Mouse (Mus musculus) ES-E14 (cell line): ENCODE data around the gene Rcan2. TPM values are rescaled to one million over a fixed set of nuclear protein-coding genes. Genes with fewer than 3 reads are reported as not detected.
A peak's percentile ranks its signal among the peaks of the same experiment; 100 is the strongest.

Source experiments
- DNase-seq: peaks from one replicate; pipeline ENCODE4 v3.0.0-alpha.2; 2013; ENCODE audit warnings: low read depth, low spot score
- H3K27ac ChIP-seq: 2 replicates; pipeline ENCODE4 v1.5.1; 2012; ENCODE audit warnings: low read depth, mild to moderate bottlenecking, low read length, moderate library complexity, mixed read lengths; ENCODE audit not compliant: poor library complexity, insufficient read depth, severe bottlenecking
- H3K36me3 ChIP-seq: 2 replicates; pipeline ENCODE4 v1.6.1; 2012; ENCODE audit warnings: mild to moderate bottlenecking, low read length, moderate library complexity, mixed read lengths; ENCODE audit not compliant: control insufficient read depth, poor library complexity, insufficient read depth, severe bottlenecking
- H3K4me1 ChIP-seq, 2 experiments: fragments of 150-350 bp in 1 of 2; sonication (generic) in 1 of 2; 2 replicates each; pipeline ENCODE4 v1.6.1; 2012; ENCODE audit warnings: low read length in 2 of 2, mild to moderate bottlenecking in 1 of 2, mixed read lengths in 1 of 2; ENCODE audit not compliant: control insufficient read depth in 2 of 2, insufficient read depth in 2 of 2, poor library complexity in 1 of 2
- H3K4me3 ChIP-seq, 2 experiments: fragments of 150-350 bp in 1 of 2; sonication (generic) in 1 of 2; 2 replicates each; pipeline ENCODE4 v1.5.1; 2012; ENCODE audit warnings: low read length in 2 of 2, low read depth in 1 of 2, mild to moderate bottlenecking in 1 of 2, mixed read lengths in 1 of 2; ENCODE audit not compliant: insufficient read depth in 1 of 2, poor library complexity in 1 of 2, severe bottlenecking in 1 of 2
- H3K9ac ChIP-seq: 2 replicates; pipeline ENCODE4 v1.6.1; 2012; ENCODE audit warnings: low read depth, mild to moderate bottlenecking, low read length, mixed read lengths; ENCODE audit not compliant: poor library complexity, insufficient read depth, severe bottlenecking
- H3K9me3 ChIP-seq: fragments of 150-350 bp; sonication (generic); 2 replicates; pipeline ENCODE4 v1.6.1; 2012; ENCODE audit warnings: low read depth, mild to moderate bottlenecking, low read length; ENCODE audit not compliant: control insufficient read depth, insufficient read depth
- CHD2 ChIP-seq: IDR thresholded peaks from 2 replicates; pipeline ENCODE4 v1.6.1; 2014; ENCODE audit warnings: mild to moderate bottlenecking, low read depth, low read length, inconsistent platforms
- HCFC1 ChIP-seq: IDR thresholded peaks from 2 replicates; pipeline ENCODE4 v1.6.1; 2012; ENCODE audit warnings: low read length, inconsistent platforms, borderline replicate concordance; ENCODE audit not compliant: insufficient read depth
- MAFK ChIP-seq: IDR thresholded peaks from 2 replicates; pipeline ENCODE4 v1.6.1; 2014; ENCODE audit warnings: mild to moderate bottlenecking, low read depth, low read length, inconsistent platforms; ENCODE audit not compliant: insufficient read depth
- ZC3H11A ChIP-seq: IDR thresholded peaks from 2 replicates; pipeline ENCODE4 v1.6.1; 2012; ENCODE audit warnings: low read depth, mild to moderate bottlenecking, inconsistent platforms, low read length, borderline replicate concordance
- ZNF384 ChIP-seq: IDR thresholded peaks from 2 replicates; pipeline ENCODE4 v1.6.1; 2012; ENCODE audit warnings: low read depth, low read length, inconsistent platforms
- in situ Hi-C, 2 experiments: fragments of 600-800 bp; cut with MboI; formaldehyde crosslinking; loops; one replicate each; pipeline ENCODE4 v1.15.1; 2025; ENCODE audit warnings: low sequenced_read_pairs in 2 of 2, inconsistent platforms in 1 of 2; ENCODE audit not compliant: unreplicated experiment in 2 of 2
- total RNA-seq: library from RNA; depleted of rRNA; stranded (reverse); fragments of 300-350 nt; gene quantifications from 2 replicates; pipeline ENCODE4 v1.2.3, GENCODE M21; 2012

Gene Rcan2
- total RNA-seq, 1 experiment: 0.40 TPM

GRCm38 (mm10) chr17:44038656-44039055 is 237.5 kb downstream of the Rcan2 start:
- no peaks in the 10 kb centered on the region for H3K9me3 ChIP-seq
- in situ Hi-C loops: no loop called here
- H3K36me3 ChIP-seq: no peaks in the 10 kb centered on the region
- H3K4me3 ChIP-seq: no peak overlapping the region
- no peaks in the 10 kb centered on the region for H3K4me1 ChIP-seq
- TF ChIP-seq MAFK (no peak), ZNF384 (peak; percentile 86), ZC3H11A (0 out of 2 replicates have a peak, but pooled peaks have one; percentile 10), HCFC1 (no peak)
- peak; percentile 31 for DNase-seq
- H3K9ac ChIP-seq: no peak overlapping the region
- H3K27ac ChIP-seq: no peak overlapping the region

- H3K27ac ChIP-seq: no peak overlapping the region
- H3K4me1 ChIP-seq: no peaks in the 10 kb centered on the region
- DNase-seq: no peak
- H3K9ac ChIP-seq: no peak overlapping the region
- no peaks in the 10 kb centered on the region for H3K9me3 ChIP-seq
- no peaks in the 10 kb centered on the region for H3K36me3 ChIP-seq
- no peak overlapping the region for H3K4me3 ChIP-seq
- in situ Hi-C loops: loop anchor here in 1 of 2 experiments (10.0 kb wide), 1 partner anchor 166 kb away; no protein-coding TSS in a partner anchor
- TF ChIP-seq ZC3H11A: no peak
- no peak for TF ChIP-seq ZNF384
- no peak for TF ChIP-seq HCFC1
- TF ChIP-seq CHD2: no peak
- no peak for TF ChIP-seq MAFK
These were observed 239.3 kb downstream of the Rcan2 start for GRCm38 (mm10) chr17:44040449-44040848.

- no peak for TF ChIP-seq CHD2
- TF ChIP-seq MAFK: no peak
- TF ChIP-seq ZC3H11A: no peak
- TF ChIP-seq ZNF384: no peak
- TF ChIP-seq HCFC1: no peak
- no peak overlapping the region for H3K27ac ChIP-seq
- no peaks in the 10 kb centered on the region for H3K4me1 ChIP-seq
- no peak overlapping the region for H3K4me3 ChIP-seq
- no peaks in the 10 kb centered on the region for H3K9me3 ChIP-seq
- no peak overlapping the region for H3K9ac ChIP-seq
- in situ Hi-C loops: loop anchor here in 1 of 2 experiments (10.0 kb wide), 1 partner anchor 168 kb away; no protein-coding TSS in a partner anchor
- no peaks in the 10 kb centered on the region for H3K36me3 ChIP-seq
- DNase-seq: no peak
These were observed 241.2 kb downstream of the Rcan2 start for GRCm38 (mm10) chr17:44042301-44042700.

GRCm38 (mm10) chr17:44042861-44043260 is 241.7 kb downstream of the Rcan2 start:
- Histone ChIP-seq H3K27ac (no peak overlapping the region), H3K4me3 (no peak overlapping the region), H3K4me1 (no peaks in the 10 kb centered on the region), H3K36me3 (no peaks in the 10 kb centered on the region), H3K9ac (no peak overlapping the region), H3K9me3 (no peaks in the 10 kb centered on the region)
- in situ Hi-C loops: loop anchor here in 1 of 2 experiments (10.0 kb wide), 1 partner anchor 168 kb away; no protein-coding TSS in a partner anchor
- TF ChIP-seq ZC3H11A: no peak
- TF ChIP-seq ZNF384: no peak
- no peak for TF ChIP-seq HCFC1
- TF ChIP-seq CHD2: no peak
- no peak for TF ChIP-seq MAFK
- DNase-seq: no peak
